Mouse (Mus musculus): Measurements from ENCODE around the gene Ugt2a1. TPM values are rescaled to one million over a fixed set of nuclear protein-coding genes. Genes with fewer than 3 reads are reported as not detected.
"Not testable (repeated sequence)": the region's sequence is repeated elsewhere in the genome, so short reads cannot be mapped to it uniquely, and the experiment has no call there.

Ugt2a1 gene
- total RNA-seq (2022) = not detected

- no peak for DNase-seq
These were observed at the start of gene Ugt2a1 for GRCm38 (mm10) chr5:87490771-87491170. Gene Ugt2a1, minus strand, starts transcription at chr5:87490871.

GRCm38 (mm10) chr5:87538111-87538510 lies 47.4 kb upstream of the Ugt2a1 start, which contains the start of gene Sult1b1:
Gene Sult1b1, minus strand, starts transcription at chr5:87538195.
- no peak for DNase-seq

- DNase-seq = no peak
These were observed 45.4 kb upstream of the Ugt2a1 start for GRCm38 (mm10) chr5:87535994-87536644.

- DNase-seq = no peak
These were observed 41.6 kb upstream of the Ugt2a1 start for GRCm38 (mm10) chr5:87532288-87532687.

- DNase-seq = not testable (repeated sequence)
These were observed 32.9 kb upstream of the Ugt2a1 start for GRCm38 (mm10) chr5:87523561-87523960.

GRCm38 (mm10) chr5:87505776-87506458 lies 15.2 kb upstream of the Ugt2a1 start:
- DNase-seq = no peak

- no peak for DNase-seq
These were observed 12.0 kb upstream of the Ugt2a1 start for GRCm38 (mm10) chr5:87502687-87503086.

GRCm38 (mm10) chr5:87499341-87499740 lies 8.7 kb upstream of the Ugt2a1 start:
- DNase-seq = no peak

GRCm38 (mm10) chr5:87498936-87499335 lies 8.3 kb upstream of the Ugt2a1 start:
- no peak for DNase-seq

GRCm38 (mm10) chr5:87486706-87487105 lies 4.0 kb downstream of the Ugt2a1 start, which contains the start of gene Gm43638:
Gene Gm43638, minus strand, starts transcription at chr5:87486806.
- not testable (repeated sequence) for DNase-seq

GRCm38 (mm10) chr5:87482160-87482559 lies 8.5 kb downstream of the Ugt2a1 start, which contains the start of gene Ugt2a2:
Gene Ugt2a2, minus strand, starts transcription at chr5:87482260.
- DNase-seq = no peak

GRCm38 (mm10) chr5:87458810-87459209 lies 31.9 kb downstream of the Ugt2a1 start:
- no peak for DNase-seq

- no peak for DNase-seq
These were observed 33.0 kb downstream of the Ugt2a1 start for GRCm38 (mm10) chr5:87457701-87458100.

- DNase-seq = no peak
These were observed 34.3 kb downstream of the Ugt2a1 start for GRCm38 (mm10) chr5:87456216-87456850.

- no peak for DNase-seq
These were observed 35.2 kb downstream of the Ugt2a1 start for GRCm38 (mm10) chr5:87455519-87455918.

GRCm38 (mm10) chr5:87452514-87452913 lies 38.2 kb downstream of the Ugt2a1 start:
- not testable (repeated sequence) for DNase-seq

- no peak for DNase-seq
These were observed 54.4 kb downstream of the Ugt2a1 start for GRCm38 (mm10) chr5:87436264-87436663.

GRCm38 (mm10) chr5:87425676-87426075 lies 65.0 kb downstream of the Ugt2a1 start:
- no peak for DNase-seq

- DNase-seq = not testable (repeated sequence)
These were observed 66.6 kb downstream of the Ugt2a1 start, which contains the start of gene Ugt2b38 for GRCm38 (mm10) chr5:87424041-87424440. Gene Ugt2b38, minus strand, starts transcription at chr5:87424203.
